Mouse (Mus musculus) brain, adult 2 months (tissue): Measurements from ENCODE around the gene Tox2.

Source experiments
- DNase-seq: peaks from one replicate; pipeline ENCODE4 v3.0.0; 2011; ENCODE audit warnings: low read depth, low spot score

The Tox2 gene

GRCm38 (mm10) chr2:163202884-163203634 lies at the start of gene Tox2:
Gene Tox2, plus strand, starts transcription at chr2:163203125.
- DNase-seq: peak; percentile 84

- DNase-seq: no peak
Observed at GRCm38 (mm10) chr2:163154673-163155072, 48.3 kb upstream of the Tox2 start.

GRCm38 (mm10) chr2:163158979-163159378 lies 43.9 kb upstream of the Tox2 start:
- peak; percentile 66 for DNase-seq

GRCm38 (mm10) chr2:163164461-163164990 lies 38.4 kb upstream of the Tox2 start:
- DNase-seq: no peak

DNA sequence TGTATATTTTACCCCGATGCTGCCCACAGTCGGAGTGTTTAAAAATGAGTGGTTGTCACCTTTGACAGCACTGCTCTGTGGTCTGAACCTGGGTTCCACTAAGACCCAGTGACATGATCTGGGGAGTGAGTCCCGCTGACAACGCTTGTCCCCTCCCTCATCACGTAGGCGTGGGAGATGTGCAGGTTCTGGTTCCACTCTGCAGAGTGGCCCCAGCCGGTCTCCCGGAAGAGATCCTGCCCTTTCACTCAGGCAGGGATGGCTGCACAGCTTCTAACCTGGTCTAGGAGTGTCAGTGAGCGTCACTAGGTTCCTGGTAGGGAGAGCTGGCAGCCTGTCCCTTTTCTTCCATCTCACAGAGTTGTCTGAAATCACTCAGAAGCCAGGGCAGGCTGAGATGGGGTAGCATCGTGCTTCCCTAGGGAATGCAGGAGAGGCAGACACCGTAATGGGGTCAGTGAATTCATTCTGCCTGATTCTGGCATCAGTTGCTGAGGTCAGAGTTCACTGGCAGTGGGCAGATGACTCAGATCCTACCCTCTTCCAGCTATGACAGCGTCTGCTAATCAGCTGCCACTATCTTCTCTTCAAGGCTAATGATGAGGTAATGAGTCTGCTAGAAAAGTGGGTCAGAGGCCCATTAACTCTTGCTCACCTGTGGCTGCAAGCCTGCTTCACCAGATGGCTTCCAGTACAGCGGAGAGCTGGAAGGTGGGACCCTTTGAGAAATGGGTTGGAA lies 36.7 kb upstream of the Tox2 start:
- peak; percentile 49 for DNase-seq

GRCm38 (mm10) chr2:163171891-163172290 lies 31.0 kb upstream of the Tox2 start:
- no peak for DNase-seq

- DNase-seq: no peak
Observed at GRCm38 (mm10) chr2:163174066-163174465, 28.9 kb upstream of the Tox2 start.

GRCm38 (mm10) chr2:163175831-163176230 lies 27.1 kb upstream of the Tox2 start:
- no peak for DNase-seq

DNA sequence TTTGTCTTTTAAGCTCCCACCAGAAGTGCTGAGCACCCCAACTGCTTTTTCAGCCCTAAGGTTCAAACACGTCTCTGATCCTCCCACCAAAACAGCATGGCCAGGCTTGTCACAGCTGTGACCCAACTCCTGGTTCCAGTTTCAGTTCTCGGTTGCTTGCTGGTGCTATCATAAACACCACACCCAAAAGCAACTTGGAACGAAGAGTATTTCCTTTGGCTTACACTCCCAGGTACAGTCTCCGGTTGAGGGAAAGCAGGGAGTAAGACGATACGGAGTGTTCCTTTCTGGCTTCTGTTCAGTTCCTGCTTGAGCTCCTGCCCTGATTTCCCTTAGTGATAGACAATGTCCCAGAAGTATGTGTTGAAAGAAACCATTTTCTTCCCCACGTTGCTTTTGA lies 26.4 kb upstream of the Tox2 start:
- no peak for DNase-seq

GRCm38 (mm10) chr2:163187552-163187951 lies 15.4 kb upstream of the Tox2 start:
- DNase-seq: peak; percentile 58

- DNase-seq: no peak
Observed at GRCm38 (mm10) chr2:163189596-163189995, 13.3 kb upstream of the Tox2 start.

DNA sequence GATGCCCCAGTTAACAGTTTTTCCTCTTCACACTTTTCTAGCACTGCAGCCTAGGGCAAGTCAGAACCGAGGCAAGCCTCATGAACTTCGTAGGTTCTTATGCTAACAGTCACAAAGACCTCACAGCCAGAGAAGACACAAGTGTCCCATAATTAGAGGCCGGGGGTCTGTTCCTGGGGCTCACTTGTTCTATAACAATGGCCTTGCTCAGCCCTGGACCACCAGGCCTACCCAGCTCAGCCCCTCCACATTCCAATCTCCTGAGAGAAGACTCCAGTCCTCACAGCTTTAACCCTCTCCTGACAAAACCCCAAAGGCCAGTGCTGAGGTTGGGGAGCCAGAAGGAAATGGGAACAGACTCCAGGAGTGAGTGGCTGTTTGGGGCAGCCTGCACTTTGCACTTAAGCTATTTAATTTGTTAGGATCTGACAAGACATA lies 12.9 kb upstream of the Tox2 start:
- no peak for DNase-seq

GRCm38 (mm10) chr2:163192485-163192884 lies 10.4 kb upstream of the Tox2 start:
- DNase-seq: no peak

- DNase-seq: no peak
Observed at GRCm38 (mm10) chr2:163194015-163194414, 8.9 kb upstream of the Tox2 start.

DNA sequence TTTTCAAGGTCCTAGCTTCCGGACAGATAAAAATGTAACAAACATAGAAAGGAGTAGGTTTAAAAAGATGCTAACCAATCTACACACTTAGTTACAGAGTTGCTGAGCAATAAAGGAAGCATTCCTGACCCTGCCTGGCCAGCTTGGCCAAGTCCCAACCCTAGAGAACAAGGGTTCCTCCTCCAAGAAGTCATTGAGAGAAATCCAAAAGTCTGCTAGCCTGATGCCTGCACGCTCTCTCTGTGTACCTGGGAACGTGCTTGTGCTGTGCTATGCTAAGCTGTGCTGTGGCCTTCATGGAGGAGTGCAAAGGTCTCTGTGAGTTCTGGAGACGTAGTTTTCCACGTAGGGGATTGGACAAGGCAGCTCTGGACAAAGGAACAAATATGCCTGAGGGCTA lies 8.4 kb upstream of the Tox2 start:
- DNase-seq: no peak

DNA sequence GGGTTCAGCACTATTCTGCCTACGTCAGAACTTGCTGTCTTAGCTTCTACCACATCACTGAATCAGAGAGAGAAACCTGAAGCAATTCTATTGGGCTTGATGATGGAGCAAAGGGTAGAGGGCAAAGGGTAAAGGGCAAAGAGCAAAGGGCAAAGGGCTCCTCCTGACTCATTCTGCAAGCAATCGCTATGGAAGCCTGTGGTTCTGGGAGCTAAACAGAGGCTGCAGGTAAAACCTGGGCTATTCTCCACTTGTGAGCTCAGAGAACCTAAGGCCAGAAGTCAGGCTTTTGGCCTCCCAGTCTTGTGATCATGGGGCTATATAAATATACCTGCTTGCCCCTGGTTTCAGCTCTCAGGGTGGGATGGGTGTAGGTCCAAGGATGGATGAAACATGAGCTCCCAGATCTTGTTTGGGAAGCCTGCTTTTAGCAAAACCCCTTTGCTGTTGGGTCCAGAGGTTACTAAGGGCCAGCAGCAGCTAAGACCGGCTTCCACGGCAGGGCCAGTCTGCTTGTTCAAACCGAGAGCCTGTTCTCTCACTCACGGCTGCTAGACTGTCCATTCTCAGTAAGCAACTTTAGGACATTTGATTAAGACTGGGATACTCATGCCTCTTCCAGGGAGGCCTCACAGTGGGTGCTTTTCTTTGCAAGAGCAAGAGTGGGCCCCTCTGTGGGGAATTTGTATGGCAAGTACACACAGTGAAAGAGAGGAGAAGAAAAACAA lies 7.7 kb upstream of the Tox2 start:
- DNase-seq: no peak

GRCm38 (mm10) chr2:163195834-163196145 lies 7.1 kb upstream of the Tox2 start:
- DNase-seq: peak; percentile 23

GRCm38 (mm10) chr2:163201897-163202296 lies 1.0 kb upstream of the Tox2 start:
- no peak for DNase-seq

DNA sequence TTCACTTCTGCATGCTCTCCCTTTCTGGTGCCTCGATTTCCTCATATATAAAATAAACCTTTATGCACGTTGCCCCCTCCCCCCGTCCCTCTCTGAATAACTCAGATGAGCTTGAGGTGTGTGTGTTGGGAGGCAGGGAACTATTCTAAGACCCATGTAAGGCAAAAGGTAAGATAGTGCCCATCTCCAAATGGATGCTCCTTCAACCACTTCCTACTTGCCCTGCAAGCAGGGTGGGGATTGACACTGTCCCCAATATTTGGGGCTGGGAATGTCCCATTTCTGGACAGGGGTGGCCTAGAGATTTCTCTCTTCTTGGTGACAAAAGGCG lies 407 bp upstream of the Tox2 start:
- DNase-seq: no peak

DNA sequence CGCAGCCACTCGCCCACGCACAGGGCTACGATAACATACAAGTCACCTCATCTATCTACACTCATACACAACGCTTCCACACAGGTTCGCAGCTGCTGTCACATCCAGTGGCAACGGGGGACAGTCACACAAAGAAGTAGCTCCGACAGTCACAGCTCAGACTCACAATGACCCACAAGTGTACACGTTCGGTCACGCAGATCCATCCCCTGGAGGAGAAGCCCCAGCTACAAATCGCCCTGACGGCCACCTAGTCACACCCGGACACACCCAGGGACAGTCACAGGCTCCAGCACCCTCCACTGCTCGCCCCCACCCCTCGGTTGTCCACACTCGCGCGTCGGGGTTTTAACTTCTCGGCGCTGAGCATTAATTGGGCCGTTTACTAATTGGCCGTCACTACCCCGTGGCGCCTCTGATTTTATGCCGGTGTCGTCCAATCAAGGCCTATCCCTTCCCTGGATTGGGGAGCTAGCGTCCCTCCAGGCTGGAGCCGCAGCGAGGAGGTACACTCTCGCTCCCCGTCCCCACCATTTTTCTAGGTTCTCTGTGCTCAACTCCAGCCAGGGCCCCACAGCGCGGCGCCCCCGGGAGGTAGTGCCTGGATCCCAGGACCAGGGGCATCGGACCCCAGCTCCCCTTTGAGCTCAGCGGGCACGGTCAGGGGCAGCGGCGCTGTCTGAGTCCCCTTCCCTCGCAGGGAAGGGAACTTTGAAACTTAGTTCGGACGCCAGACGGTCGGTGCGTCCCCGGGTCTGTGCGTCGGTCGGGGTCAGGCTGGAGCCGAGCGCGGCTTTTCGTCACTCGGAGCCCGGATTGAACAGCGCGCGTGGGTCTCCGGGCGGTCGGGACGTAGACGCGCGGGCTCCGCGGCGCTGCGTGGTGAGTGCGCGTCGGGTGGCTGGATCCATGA lies 966 bp downstream of the Tox2 start:
- DNase-seq: no peak

- DNase-seq: no peak
Observed at GRCm38 (mm10) chr2:163204548-163205261, 1.8 kb downstream of the Tox2 start.
